Mouse (Mus musculus): ENCODE results near the gene Me1. TPM values are rescaled to one million over a fixed set of nuclear protein-coding genes. Genes with fewer than 3 reads are reported as not detected.

Me1 gene
- polyA plus RNA-seq, 2 experiments: 21.1 to 23.5 TPM

DNA sequence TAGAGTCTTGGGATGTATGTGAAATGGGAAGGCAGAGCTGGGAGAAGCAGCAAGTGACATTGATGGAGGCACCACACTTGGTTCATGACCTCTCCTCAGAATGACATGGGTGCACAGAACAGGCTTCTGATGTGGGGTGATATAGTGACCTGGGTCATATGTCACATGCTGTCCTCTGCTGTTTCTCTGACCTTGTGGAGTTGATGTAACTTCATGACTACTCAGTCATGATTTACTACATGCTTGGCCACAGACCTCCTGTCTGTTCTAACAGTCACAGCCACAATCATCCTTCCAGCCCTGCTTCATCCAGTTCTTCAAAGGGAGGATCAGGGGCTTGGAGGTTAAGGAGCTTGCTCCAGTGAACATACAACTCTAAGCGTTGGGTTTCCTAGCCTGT, 42.3 kb upstream of the Me1 start:
- no peaks in the 10 kb centered on the region for H3K27me3 ChIP-seq (ENCODE audit: control insufficient read depth, insufficient read depth, low read length)
- 73% methylated on average over 1 of the region's 1 CpGs for WGBS
- H3K4me3 ChIP-seq (replicated peaks; ENCODE audit: low read length): no peak overlapping the region
- no peak for TF ChIP-seq POLR2A (IDR thresholded peaks at IDR 0.05; ENCODE audit: borderline replicate concordance, extremely low read depth, insufficient read depth, insufficient read length)
- H3K36me3 ChIP-seq (ENCODE audit: control insufficient read depth, insufficient read depth, low read length): no peaks in the 10 kb centered on the region
- H3K4me1 ChIP-seq (ENCODE audit: control insufficient read depth, insufficient read depth, low read length): peaks cover 3% of the 10 kb centered on the region
- ATAC-seq (ENCODE audit: low FRiP score, low read depth) (no peak), DNase-seq (ENCODE audit: low spot score) (no peak)
- no peaks in the 10 kb centered on the region for H3K9me3 ChIP-seq (ENCODE audit: control insufficient read depth, low read length)
- no peak overlapping the region for H3K4me2 ChIP-seq (replicated peaks; ENCODE audit: low read depth, low read length, severe bottlenecking)
- H3K27ac ChIP-seq (replicated peaks; ENCODE audit: low read depth, low read length): no peak overlapping the region
- H3K9ac ChIP-seq (ENCODE audit: low read depth, low read length, severe bottlenecking): no peak overlapping the region

DNA sequence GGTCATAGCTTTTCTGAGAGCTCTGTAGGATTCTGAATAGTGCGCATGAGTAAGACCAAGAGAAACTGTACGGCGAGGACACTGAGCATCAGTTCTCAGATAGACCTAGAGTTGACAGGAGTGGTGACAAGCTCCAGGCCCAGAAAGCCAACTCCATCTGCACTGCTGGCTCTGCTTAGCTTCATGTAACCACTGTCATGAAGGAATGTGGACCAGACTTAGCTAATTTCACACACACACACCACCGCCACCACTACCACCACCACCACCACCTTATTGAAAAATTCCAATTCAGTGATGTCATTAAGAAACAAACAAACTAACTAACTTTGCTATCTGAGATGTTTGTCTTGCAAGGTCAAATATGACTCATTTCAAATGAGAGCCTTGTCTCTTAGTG, 41.2 kb upstream of the Me1 start:
- TF ChIP-seq POLR2A (IDR thresholded peaks at IDR 0.05; ENCODE audit: borderline replicate concordance, extremely low read depth, insufficient read depth, insufficient read length): no peak
- Histone ChIP-seq H3K27ac (replicated peaks; ENCODE audit: low read depth, low read length) (no peak overlapping the region), H3K4me3 (replicated peaks; ENCODE audit: low read length) (no peak overlapping the region), H3K27me3 (ENCODE audit: control insufficient read depth, insufficient read depth, low read length) (no peaks in the 10 kb centered on the region), H3K9me3 (ENCODE audit: control insufficient read depth, low read length) (no peaks in the 10 kb centered on the region), H3K36me3 (ENCODE audit: control insufficient read depth, insufficient read depth, low read length) (no peaks in the 10 kb centered on the region), H3K4me1 (ENCODE audit: control insufficient read depth, insufficient read depth, low read length) (no peaks in the 10 kb centered on the region), H3K4me2 (replicated peaks; ENCODE audit: low read depth, low read length, severe bottlenecking) (no peak overlapping the region), H3K9ac (ENCODE audit: low read depth, low read length, severe bottlenecking) (no peak overlapping the region)
- no peak for DNase-seq (ENCODE audit: low spot score)
- 90% methylated on average over 4 of the region's 4 CpGs for WGBS
- no peak for ATAC-seq (ENCODE audit: low FRiP score, low read depth)

DNA sequence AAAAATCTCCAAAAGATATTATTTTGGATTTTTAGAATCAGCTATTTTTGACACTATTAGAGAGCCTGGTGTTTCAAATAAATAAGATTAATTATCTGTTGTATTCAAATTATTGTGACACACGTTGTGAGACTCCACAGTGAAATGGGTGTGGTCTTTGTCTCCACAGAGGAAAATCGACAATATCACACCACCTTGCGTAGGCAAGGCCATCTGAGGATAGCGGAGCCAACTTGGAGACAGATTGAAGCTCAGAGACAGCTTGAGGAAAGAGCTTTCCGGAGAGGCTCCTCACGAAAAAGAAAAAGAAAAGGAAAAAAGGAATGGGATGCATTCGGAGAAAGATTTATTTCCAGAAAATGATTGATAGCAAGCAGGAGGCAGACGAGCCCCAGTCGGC, 39.0 kb upstream of the Me1 start:
- Histone ChIP-seq H3K4me3 (replicated peaks; ENCODE audit: low read length) (no peak overlapping the region), H3K4me2 (replicated peaks; ENCODE audit: low read depth, low read length, severe bottlenecking) (no peak overlapping the region), H3K27ac (replicated peaks; ENCODE audit: low read depth, low read length) (no peak overlapping the region), H3K9ac (ENCODE audit: low read depth, low read length, severe bottlenecking) (no peak overlapping the region), H3K4me1 (ENCODE audit: control insufficient read depth, insufficient read depth, low read length) (no peaks in the 10 kb centered on the region), H3K27me3 (ENCODE audit: control insufficient read depth, insufficient read depth, low read length) (no peaks in the 10 kb centered on the region), H3K36me3 (ENCODE audit: control insufficient read depth, insufficient read depth, low read length) (no peaks in the 10 kb centered on the region), H3K9me3 (ENCODE audit: control insufficient read depth, low read length) (no peaks in the 10 kb centered on the region)
- TF ChIP-seq POLR2A (IDR thresholded peaks at IDR 0.05; ENCODE audit: borderline replicate concordance, extremely low read depth, insufficient read depth, insufficient read length): no peak
- WGBS: 66% methylated on average over 9 of the region's 9 CpGs
- DNase-seq (ENCODE audit: low spot score) (no peak), ATAC-seq (ENCODE audit: low FRiP score, low read depth) (no peak)

DNA sequence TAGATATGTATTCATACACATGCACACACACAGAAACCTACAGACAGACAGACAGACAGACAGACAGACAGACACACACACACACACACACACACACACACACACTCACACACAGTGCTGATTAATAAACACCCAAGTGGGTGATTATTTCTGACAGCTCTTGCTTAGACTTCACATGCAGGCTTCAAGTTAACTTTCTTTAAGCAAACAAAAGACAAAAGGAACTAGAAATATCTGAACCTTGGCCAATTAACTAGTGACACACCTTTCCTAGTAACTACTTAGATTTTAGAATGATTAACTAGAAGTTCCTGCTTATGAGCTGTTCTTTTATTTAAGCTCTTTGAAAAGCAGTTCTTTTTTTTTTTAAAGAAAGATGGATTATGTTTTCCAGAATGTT, 38.6 kb upstream of the Me1 start:
- Histone ChIP-seq H3K9ac (ENCODE audit: low read depth, low read length, severe bottlenecking) (no peak overlapping the region), H3K27me3 (ENCODE audit: control insufficient read depth, insufficient read depth, low read length) (no peaks in the 10 kb centered on the region), H3K27ac (replicated peaks; ENCODE audit: low read depth, low read length) (no peak overlapping the region), H3K4me3 (replicated peaks; ENCODE audit: low read length) (no peak overlapping the region), H3K4me1 (ENCODE audit: control insufficient read depth, insufficient read depth, low read length) (no peaks in the 10 kb centered on the region), H3K9me3 (ENCODE audit: control insufficient read depth, low read length) (no peaks in the 10 kb centered on the region), H3K36me3 (ENCODE audit: control insufficient read depth, insufficient read depth, low read length) (no peaks in the 10 kb centered on the region), H3K4me2 (replicated peaks; ENCODE audit: low read depth, low read length, severe bottlenecking) (no peak overlapping the region)
- DNase-seq (ENCODE audit: low spot score) (no peak), ATAC-seq (ENCODE audit: low FRiP score, low read depth) (no peak)
- TF ChIP-seq POLR2A (IDR thresholded peaks at IDR 0.05; ENCODE audit: borderline replicate concordance, extremely low read depth, insufficient read depth, insufficient read length): no peak

DNA sequence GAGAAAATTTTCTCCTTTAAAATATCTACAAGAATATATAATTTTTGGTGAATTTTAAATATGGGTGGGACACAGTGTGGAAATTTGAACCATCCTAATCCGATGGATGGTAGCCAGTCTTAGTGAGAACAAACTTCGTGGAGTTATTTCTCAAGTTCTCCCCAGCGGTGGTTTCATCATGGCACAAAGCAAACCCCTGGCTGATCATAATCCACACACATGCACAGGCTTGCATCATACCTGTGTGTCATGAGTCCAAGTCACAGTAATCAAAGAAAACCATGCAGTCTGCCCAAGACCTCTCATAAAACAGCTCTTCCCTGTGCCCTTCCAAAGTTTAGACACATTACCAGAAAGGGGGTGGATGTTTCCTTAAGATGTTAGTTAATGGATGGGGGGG, 34.1 kb upstream of the Me1 start:
- DNase-seq (ENCODE audit: low spot score): no peak
- no peak overlapping the region for H3K9ac ChIP-seq (ENCODE audit: low read depth, low read length, severe bottlenecking)
- no peaks in the 10 kb centered on the region for H3K9me3 ChIP-seq (ENCODE audit: control insufficient read depth, low read length)
- H3K36me3 ChIP-seq (ENCODE audit: control insufficient read depth, insufficient read depth, low read length): no peaks in the 10 kb centered on the region
- no peak overlapping the region for H3K27ac ChIP-seq (replicated peaks; ENCODE audit: low read depth, low read length)
- peaks cover 8% of the 10 kb centered on the region; the same call in 1 of the 2 replicates for H3K4me1 ChIP-seq (ENCODE audit: control insufficient read depth, insufficient read depth, low read length)
- no peak overlapping the region for H3K4me2 ChIP-seq (replicated peaks; ENCODE audit: low read depth, low read length, severe bottlenecking)
- no peak for TF ChIP-seq POLR2A (IDR thresholded peaks at IDR 0.05; ENCODE audit: borderline replicate concordance, extremely low read depth, insufficient read depth, insufficient read length)
- H3K27me3 ChIP-seq (ENCODE audit: control insufficient read depth, insufficient read depth, low read length): no peaks in the 10 kb centered on the region
- WGBS: 89% methylated on average over 3 of the region's 3 CpGs
- H3K4me3 ChIP-seq (replicated peaks; ENCODE audit: low read length): no peak overlapping the region
- ATAC-seq (ENCODE audit: low FRiP score, low read depth): no peak

DNA sequence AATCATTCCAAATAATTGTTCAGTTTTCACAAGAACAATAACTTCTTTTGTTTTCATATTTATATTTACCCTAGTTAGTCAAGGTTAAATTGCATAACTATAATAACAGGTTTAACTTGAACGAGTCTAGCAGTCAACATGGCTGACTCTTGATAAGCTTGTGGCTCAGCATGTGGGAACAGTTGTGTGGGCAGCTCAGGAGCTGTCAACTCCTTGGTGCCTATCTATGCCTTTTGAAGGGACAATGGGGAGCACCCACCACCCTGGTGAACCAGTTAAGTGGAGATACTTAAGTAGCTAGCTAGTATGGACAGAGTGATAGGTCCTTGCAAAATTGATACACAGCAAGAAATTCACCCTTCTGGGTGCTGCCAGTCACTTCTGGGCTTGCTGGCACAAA, 33.3 kb upstream of the Me1 start:
- no peak overlapping the region for H3K27ac ChIP-seq (replicated peaks; ENCODE audit: low read depth, low read length)
- no peaks in the 10 kb centered on the region for H3K36me3 ChIP-seq (ENCODE audit: control insufficient read depth, insufficient read depth, low read length)
- no peaks in the 10 kb centered on the region for H3K27me3 ChIP-seq (ENCODE audit: control insufficient read depth, insufficient read depth, low read length)
- DNase-seq (ENCODE audit: low spot score): no peak
- no peaks in the 10 kb centered on the region for H3K9me3 ChIP-seq (ENCODE audit: control insufficient read depth, low read length)
- no peak overlapping the region for H3K9ac ChIP-seq (ENCODE audit: low read depth, low read length, severe bottlenecking)
- no peak overlapping the region for H3K4me2 ChIP-seq (replicated peaks; ENCODE audit: low read depth, low read length, severe bottlenecking)
- peaks cover 8% of the 10 kb centered on the region; the same call in 1 of the 2 replicates for H3K4me1 ChIP-seq (ENCODE audit: control insufficient read depth, insufficient read depth, low read length)
- WGBS: 66% methylated on average over 1 of the region's 1 CpGs
- no peak for TF ChIP-seq POLR2A (IDR thresholded peaks at IDR 0.05; ENCODE audit: borderline replicate concordance, extremely low read depth, insufficient read depth, insufficient read length)
- H3K4me3 ChIP-seq (replicated peaks; ENCODE audit: low read length): no peak overlapping the region
- ATAC-seq (ENCODE audit: low FRiP score, low read depth): no peak

Data from limb, embryonic 14.5 days (tissue).